Mouse (Mus musculus) hindbrain, postnatal 0 days (tissue): ENCODE data around the gene Col11a2. TPM values are rescaled to one million over a fixed set of nuclear protein-coding genes. Genes with fewer than 3 reads are reported as not detected.

ENCODE experiments used
- ATAC-seq: fragments of 200-750 bp; cut with Nextera tagmentation; 2 replicates; pipeline ENCODE4 v1.8.0; 2017; ENCODE audit warnings: mild to moderate bottlenecking, moderate TSS enrichment, moderate library complexity
- DNase-seq: peaks from one replicate; pipeline ENCODE4 v3.0.0-alpha.2; 2015; ENCODE audit warnings: low spot score
- H3K27ac ChIP-seq: fragments of 300-500 bp; sonication (generic); 2 replicates; pipeline ENCODE4 v1.5.1; 2014; ENCODE audit warnings: mild to moderate bottlenecking
- H3K27me3 ChIP-seq: fragments of 300-500 bp; sonication (generic); 2 replicates; pipeline ENCODE4 v1.6.1; 2014; ENCODE audit warnings: low read length, mixed read lengths; ENCODE audit not compliant: insufficient read depth
- H3K36me3 ChIP-seq: fragments of 300-500 bp; sonication (generic); 2 replicates; pipeline ENCODE4 v1.6.1; 2014; ENCODE audit warnings: low read length, mixed read lengths; ENCODE audit not compliant: insufficient read depth
- H3K4me1 ChIP-seq: fragments of 300-500 bp; sonication (generic); 2 replicates; pipeline ENCODE4 v1.6.1; 2014; ENCODE audit warnings: antibody characterized with exemption, low read length, mixed read lengths; ENCODE audit not compliant: insufficient read depth
- H3K4me2 ChIP-seq: fragments of 300-500 bp; sonication (generic); 2 replicates; pipeline ENCODE4 v1.6.1; 2014; ENCODE audit warnings: low read depth, mild to moderate bottlenecking, low read length, moderate library complexity, mixed read lengths
- H3K4me3 ChIP-seq: fragments of 300-500 bp; sonication (generic); 2 replicates; pipeline ENCODE4 v1.5.1; 2014; ENCODE audit warnings: low read length
- H3K9ac ChIP-seq: fragments of 300-500 bp; sonication (generic); replicated peaks from 2 replicates; pipeline ENCODE4 v1.6.1; 2014; ENCODE audit warnings: mild to moderate bottlenecking, low read length, moderate library complexity, mixed read lengths
- H3K9me3 ChIP-seq: fragments of 300-500 bp; sonication (generic); 2 replicates; pipeline ENCODE4 v1.6.1; 2016; ENCODE audit warnings: low read length, mixed read lengths
- CTCF ChIP-seq: IDR thresholded peaks from 2 replicates; pipeline ENCODE4 v1.5.1; 2016; ENCODE audit warnings: antibody characterized with exemption, control low read depth, low read depth
- WGBS: fragments of 180-500 bp; shearing (Covaris S2); extraction: QIAGEN DNeasy Blood & Tissue Kit; methylation state at CpG from one replicate; pipeline ENCODE4 v1.1.7; 2014; 5-methylcytosine and 5-hydroxymethylcytosine counted together
- polyA plus RNA-seq: library from polyadenylated mRNA; unstranded; fragments of >200 nt; fragmentation: Nextera tagmentation; extraction: Ambion mirVana; gene quantifications from 2 replicates; pipeline ENCODE4 v1.2.1, GENCODE M21; 2015
- total RNA-seq: library from RNA; depleted of rRNA; stranded (reverse); fragments of >200 nt; gene quantifications from 2 replicates; pipeline ENCODE4 v1.2.3, GENCODE M21; 2014

Col11a2 gene
- total and polyA plus RNA-seq, 2 experiments from 2014 or later, result 5.4 to 16.7 TPM

DNA sequence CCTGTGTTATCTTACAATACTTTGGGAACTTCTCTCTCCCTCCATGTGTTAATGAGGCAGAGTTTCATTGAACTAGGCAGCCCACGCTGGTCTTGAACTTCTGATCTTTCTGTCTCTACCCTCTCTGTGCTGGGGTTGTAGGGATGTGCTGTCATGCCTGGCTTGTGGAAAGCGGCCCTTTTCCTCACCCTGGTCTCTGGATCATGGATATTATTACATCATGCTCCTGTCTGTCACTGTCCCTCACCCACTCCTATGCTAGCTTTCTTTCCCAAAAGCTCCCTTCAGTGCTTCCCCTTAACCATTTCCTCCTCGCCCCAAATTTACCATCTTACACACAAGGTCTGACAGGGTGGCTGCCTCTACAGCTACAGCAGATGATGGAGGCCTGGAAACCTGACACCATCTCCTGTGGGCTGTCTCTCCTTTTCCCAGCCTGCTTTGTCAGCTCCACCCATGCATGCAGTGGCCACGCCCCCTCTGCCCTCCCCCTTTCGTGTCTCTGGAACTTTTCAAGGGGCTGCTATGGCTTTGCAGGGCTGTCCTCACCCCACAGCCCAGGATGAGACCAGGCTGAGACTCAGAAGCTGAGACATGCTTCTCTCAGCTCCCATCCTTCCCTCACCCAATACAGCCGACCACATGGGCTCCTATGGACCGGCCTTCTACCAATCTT is 54.1 kb downstream of the Col11a2 start:
- no peak for DNase-seq
- Histone ChIP-seq H3K27ac (no peak overlapping the region), H3K9me3 (no peaks in the 10 kb centered on the region), H3K27me3 (no peaks in the 10 kb centered on the region), H3K9ac (no peak overlapping the region), H3K4me3 (no peak overlapping the region), H3K4me2 (no peak overlapping the region), H3K4me1 (no peaks in the 10 kb centered on the region), H3K36me3 (no peaks in the 10 kb centered on the region)
- no peak for TF ChIP-seq CTCF
- ATAC-seq, result no peak; the same call in 1 of the 2 replicates
- 33% methylated on average over 7 of the region's 7 CpGs for WGBS

DNA sequence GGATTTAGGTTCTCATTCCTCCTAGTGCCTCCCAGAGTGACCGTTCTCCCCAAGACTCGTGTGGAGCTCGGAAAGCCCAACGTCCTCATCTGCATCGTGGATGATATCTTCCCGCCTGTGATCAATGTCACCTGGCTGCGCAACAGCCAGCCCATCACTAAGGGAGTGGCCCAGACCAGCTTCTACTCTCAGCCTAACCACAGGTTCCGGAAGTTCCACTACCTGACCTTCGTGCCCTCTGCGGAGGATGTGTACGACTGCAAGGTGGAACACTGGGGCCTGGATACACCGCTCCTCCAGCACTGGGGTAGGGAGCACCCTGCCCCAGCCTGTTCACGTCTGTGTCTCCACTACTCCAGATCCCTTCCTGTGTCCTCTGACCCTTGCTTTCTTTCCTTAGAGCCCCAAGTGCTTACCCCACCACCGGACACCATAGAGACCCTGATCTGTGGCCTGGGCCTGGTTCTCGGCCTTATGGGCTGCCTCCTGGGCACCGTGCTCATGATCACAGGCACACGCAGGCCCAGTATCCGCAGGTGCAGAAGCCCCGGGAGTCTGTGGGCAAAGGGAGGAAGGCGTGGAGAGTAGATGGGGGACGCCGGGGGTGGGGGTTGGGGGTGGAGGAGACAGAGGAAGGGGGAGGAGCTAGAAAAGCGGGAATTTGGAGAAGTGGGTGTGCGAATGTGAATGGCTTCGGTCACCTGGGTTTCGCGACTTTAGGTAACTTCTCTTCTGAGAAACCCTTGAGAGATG is 55.2 kb downstream of the Col11a2 start:
- H3K36me3 ChIP-seq, result no peaks in the 10 kb centered on the region
- 86% methylated on average over 27 of the region's 27 CpGs for WGBS
- no peaks in the 10 kb centered on the region for H3K27me3 ChIP-seq
- DNase-seq (no peak), ATAC-seq (no peak)
- TF ChIP-seq CTCF, result no peak
- H3K9ac ChIP-seq, result no peak overlapping the region
- H3K9me3 ChIP-seq, result no peaks in the 10 kb centered on the region
- H3K4me3 ChIP-seq, result no peak overlapping the region
- H3K4me2 ChIP-seq, result no peak overlapping the region
- H3K4me1 ChIP-seq, result no peaks in the 10 kb centered on the region
- H3K27ac ChIP-seq, result no peak overlapping the region

DNA sequence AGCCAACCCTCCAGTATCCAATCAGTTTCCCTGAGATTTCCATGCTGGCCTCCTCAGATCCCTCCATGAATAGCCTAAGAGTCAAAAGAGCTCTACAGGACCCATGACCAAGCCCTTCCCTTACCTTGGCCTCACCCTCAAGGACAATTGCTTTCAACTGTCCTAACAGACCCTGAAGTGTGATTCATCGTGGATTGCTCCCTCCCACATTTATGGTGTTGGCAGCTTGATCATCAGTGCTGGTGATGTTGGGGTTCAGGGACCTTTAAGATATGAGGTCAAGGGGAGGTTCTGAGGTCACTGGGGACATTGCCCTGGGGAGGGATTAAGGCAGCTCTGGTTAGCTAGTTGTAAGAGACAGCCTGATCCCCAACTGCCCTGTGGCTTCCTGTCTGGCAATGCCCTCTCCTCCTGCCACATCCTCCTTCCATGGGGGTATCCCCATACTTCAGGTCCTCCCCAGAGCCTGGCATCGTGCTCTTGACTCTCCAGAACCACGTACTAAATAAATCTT is 57.3 kb downstream of the Col11a2 start:
- no peaks in the 10 kb centered on the region for H3K27me3 ChIP-seq
- H3K4me3 ChIP-seq, result no peak overlapping the region
- DNase-seq (no peak), ATAC-seq (no peak)
- H3K4me1 ChIP-seq, result no peaks in the 10 kb centered on the region
- no peak for TF ChIP-seq CTCF
- H3K36me3 ChIP-seq, result no peaks in the 10 kb centered on the region
- 73% methylated on average over 3 of the region's 3 CpGs for WGBS
- H3K4me2 ChIP-seq, result no peak overlapping the region
- no peak overlapping the region for H3K9ac ChIP-seq
- no peaks in the 10 kb centered on the region for H3K9me3 ChIP-seq
- H3K27ac ChIP-seq, result no peak overlapping the region

DNA sequence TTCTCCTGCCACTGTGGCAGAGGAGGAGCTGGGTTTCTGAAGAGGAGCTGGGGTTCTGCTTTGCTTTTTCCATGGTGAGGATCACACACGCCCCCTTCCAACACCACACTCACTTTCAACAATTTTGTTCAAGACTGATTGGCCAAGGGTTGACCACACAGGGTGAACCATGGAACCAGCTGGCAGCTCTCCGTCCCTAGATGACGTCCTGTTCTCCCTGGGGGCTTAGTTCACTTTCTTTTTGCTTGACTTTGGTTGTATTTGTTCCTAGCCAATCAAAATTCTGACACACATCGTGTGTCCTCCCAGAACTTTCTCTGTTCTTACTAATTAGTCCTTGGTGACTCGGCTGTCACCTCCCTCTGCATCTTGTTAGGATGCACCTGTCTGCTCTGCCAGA is 58.0 kb downstream of the Col11a2 start:
- Histone ChIP-seq H3K9me3 (no peaks in the 10 kb centered on the region), H3K9ac (no peak overlapping the region), H3K4me2 (no peak overlapping the region), H3K27ac (no peak overlapping the region), H3K27me3 (no peaks in the 10 kb centered on the region), H3K4me3 (no peak overlapping the region), H3K4me1 (no peaks in the 10 kb centered on the region), H3K36me3 (no peaks in the 10 kb centered on the region)
- DNase-seq (no peak), ATAC-seq (no peak)
- 64% methylated on average over 5 of the region's 5 CpGs for WGBS
- TF ChIP-seq CTCF, result no peak

DNA sequence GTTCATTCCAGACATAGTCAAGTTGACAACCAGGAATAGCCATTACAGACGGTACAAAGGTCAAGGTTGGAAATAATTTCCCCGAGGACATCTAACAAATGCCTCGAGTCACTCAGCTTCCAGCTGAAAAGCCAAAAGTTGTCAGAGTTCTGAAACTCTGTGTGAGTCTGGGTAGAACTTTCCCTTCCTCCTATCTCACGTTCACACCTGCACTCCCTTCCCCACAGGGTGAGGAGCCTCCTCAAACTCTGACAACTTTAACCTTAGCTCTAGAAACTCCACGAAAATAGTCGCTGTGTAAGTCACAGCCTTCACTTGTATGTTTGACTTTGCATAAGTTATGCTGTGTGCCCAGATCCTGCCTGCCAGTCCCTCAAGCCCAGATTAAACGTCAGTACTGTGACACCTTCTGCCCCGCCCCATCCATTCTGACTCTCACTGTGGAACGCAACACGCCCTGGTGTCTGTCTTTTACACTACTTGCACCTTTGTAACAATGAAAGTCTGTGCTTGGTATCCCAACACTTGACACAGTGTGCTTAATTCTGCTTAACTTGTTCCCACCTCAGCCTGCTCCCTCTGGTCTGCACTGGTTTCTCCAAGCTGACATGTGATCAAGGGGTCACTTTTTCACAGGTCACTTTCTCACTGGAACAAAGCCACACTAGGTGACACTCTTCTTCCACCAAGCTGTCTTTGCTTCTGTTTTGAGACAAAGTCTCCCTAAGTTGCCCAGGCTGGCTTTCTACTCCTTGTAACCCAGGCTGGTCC is 59.7 kb downstream of the Col11a2 start:
- WGBS, result 62% methylated on average over 10 of the region's 10 CpGs
- no peaks in the 10 kb centered on the region for H3K27me3 ChIP-seq
- H3K36me3 ChIP-seq, result no peaks in the 10 kb centered on the region
- DNase-seq (no peak), ATAC-seq (no peak)
- no peak overlapping the region for H3K9ac ChIP-seq
- H3K4me1 ChIP-seq, result no peaks in the 10 kb centered on the region
- no peak for TF ChIP-seq CTCF
- no peak overlapping the region for H3K27ac ChIP-seq
- H3K9me3 ChIP-seq, result no peaks in the 10 kb centered on the region
- no peak overlapping the region for H3K4me2 ChIP-seq
- H3K4me3 ChIP-seq, result no peak overlapping the region

DNA sequence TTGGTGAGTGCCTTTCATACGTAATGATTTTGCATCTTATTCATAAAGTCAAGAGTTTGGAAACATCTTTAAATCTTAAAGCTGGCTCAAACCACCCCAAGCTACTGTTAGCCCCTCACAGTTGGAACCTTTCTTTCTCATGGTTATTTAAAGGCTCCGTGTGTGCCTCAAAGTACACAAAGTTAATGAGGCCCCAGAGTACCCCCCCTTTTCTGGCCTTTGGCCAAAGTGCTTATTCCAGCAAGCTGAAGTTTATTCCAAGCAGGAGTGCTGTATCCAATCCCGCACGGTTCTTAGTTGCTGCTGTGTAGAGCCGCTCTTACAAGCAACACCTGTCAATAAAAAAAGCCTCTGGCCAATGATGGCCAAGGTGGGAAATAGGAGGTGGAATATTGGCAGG is 60.3 kb downstream of the Col11a2 start:
- WGBS, result 44% methylated on average over 5 of the region's 5 CpGs
- no peak overlapping the region for H3K9ac ChIP-seq
- H3K27ac ChIP-seq, result no peak overlapping the region
- no peak overlapping the region for H3K4me2 ChIP-seq
- no peaks in the 10 kb centered on the region for H3K9me3 ChIP-seq
- no peaks in the 10 kb centered on the region for H3K36me3 ChIP-seq
- no peak overlapping the region for H3K4me3 ChIP-seq
- H3K4me1 ChIP-seq, result no peaks in the 10 kb centered on the region
- H3K27me3 ChIP-seq, result no peaks in the 10 kb centered on the region
- ATAC-seq (no peak), DNase-seq (no peak)
- TF ChIP-seq CTCF, result no peak
